Mouse (Mus musculus): ENCODE data around the gene Fbxl17. TPM values are rescaled to one million over a fixed set of nuclear protein-coding genes. Genes with fewer than 3 reads are reported as not detected.

Gene Fbxl17
- total and polyA plus RNA-seq, 2 experiments from 2014 or later = 11.4 to 26.3 TPM

DNA sequence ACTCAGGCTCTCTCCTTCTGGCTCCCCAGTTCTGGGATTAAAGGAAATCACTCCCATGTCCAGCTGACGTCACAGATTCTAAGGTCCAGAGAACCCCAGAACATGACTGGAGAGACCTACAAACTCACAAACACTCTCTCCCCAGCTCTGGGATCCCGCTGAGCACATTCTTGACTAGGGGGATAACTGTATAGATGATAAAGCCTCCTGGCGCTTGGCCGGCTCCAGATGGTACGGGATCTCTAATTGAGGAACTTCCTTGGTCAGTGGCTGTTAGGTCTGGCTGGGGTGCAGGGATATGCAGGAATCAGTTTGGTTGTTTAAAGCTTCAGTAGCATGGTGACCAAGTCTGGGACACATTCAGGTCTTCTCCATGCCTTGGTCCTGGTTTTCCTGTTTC lies 422.3 kb downstream of the Fbxl17 start:
- ATAC-seq (ENCODE audit: insufficient read depth, low read depth) = no peak
- peaks cover 9% of the 10 kb centered on the region; the same call in 1 of the 2 replicates for H3K36me3 ChIP-seq (replicated peaks; ENCODE audit: control insufficient read depth, insufficient read depth, low read length)
- H3K4me3 ChIP-seq (ENCODE audit: low read depth, low read length) = no peak overlapping the region

DNA sequence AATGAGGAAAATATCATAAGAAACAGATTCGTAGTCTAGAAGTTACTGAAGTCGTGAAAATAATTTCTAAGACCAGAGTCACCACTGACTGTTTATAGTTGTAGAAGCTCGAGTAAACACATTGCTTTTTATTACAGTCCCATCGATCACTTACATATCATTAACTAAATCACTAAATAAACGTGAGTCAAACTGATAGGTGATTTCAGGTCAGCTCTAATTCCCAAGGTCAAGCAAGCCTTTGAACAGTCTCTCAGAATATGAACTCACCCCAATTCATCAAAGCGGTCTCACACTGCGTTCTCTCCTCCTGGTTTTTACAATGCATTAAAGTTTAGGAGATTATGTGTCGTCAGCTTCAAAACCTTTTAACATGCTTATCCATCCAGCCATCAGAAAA lies 423.2 kb downstream of the Fbxl17 start:
- 79% methylated on average over 8 of the region's 8 CpGs for WGBS
- ATAC-seq (ENCODE audit: insufficient read depth, low read depth) (no peak), DNase-seq (ENCODE audit: low spot score) (no peak)
- Histone ChIP-seq H3K27ac (ENCODE audit: low read depth) (no peak overlapping the region), H3K9ac (replicated peaks; ENCODE audit: low read depth, low read length) (no peak overlapping the region), H3K4me1 (ENCODE audit: control insufficient read depth, insufficient read depth) (peaks cover 4% of the 10 kb centered on the region; the same call in 1 of the 2 replicates), H3K9me3 (replicated peaks; ENCODE audit: control insufficient read depth, low read length) (no peaks in the 10 kb centered on the region), H3K4me2 (ENCODE audit: low read depth, low read length) (no peak overlapping the region), H3K36me3 (replicated peaks; ENCODE audit: control insufficient read depth, insufficient read depth, low read length) (peaks cover 9% of the 10 kb centered on the region; the same call in 1 of the 2 replicates), H3K27me3 (ENCODE audit: control insufficient read depth, insufficient read depth, low read length) (no peaks in the 10 kb centered on the region), H3K4me3 (ENCODE audit: low read depth, low read length) (no peak overlapping the region)
- TF ChIP-seq CTCF (IDR thresholded peaks at IDR 0.05; ENCODE audit: low read depth) = no peak
- TF ChIP-seq EP300 (IDR thresholded peaks at IDR 0.05; ENCODE audit: low read depth) = no peak

More for the DNA sequence above, 422.3 kb downstream of the Fbxl17 start:
- DNase-seq (ENCODE audit: low spot score) = no peak
- WGBS = 39% methylated on average over 5 of the region's 5 CpGs
- no peaks in the 10 kb centered on the region for H3K27me3 ChIP-seq (ENCODE audit: control insufficient read depth, insufficient read depth, low read length)
- no peak overlapping the region for H3K4me2 ChIP-seq (ENCODE audit: low read depth, low read length)
- H3K27ac ChIP-seq (ENCODE audit: low read depth) = no peak overlapping the region
- H3K4me1 ChIP-seq (ENCODE audit: control insufficient read depth, insufficient read depth) = peaks cover 4% of the 10 kb centered on the region; the same call in 1 of the 2 replicates
- no peaks in the 10 kb centered on the region for H3K9me3 ChIP-seq (replicated peaks; ENCODE audit: control insufficient read depth, low read length)
- H3K9ac ChIP-seq (replicated peaks; ENCODE audit: low read depth, low read length) = no peak overlapping the region
- TF ChIP-seq CTCF (IDR thresholded peaks at IDR 0.05; ENCODE audit: low read depth) = no peak
- TF ChIP-seq EP300 (IDR thresholded peaks at IDR 0.05; ENCODE audit: low read depth) = no peak

DNA sequence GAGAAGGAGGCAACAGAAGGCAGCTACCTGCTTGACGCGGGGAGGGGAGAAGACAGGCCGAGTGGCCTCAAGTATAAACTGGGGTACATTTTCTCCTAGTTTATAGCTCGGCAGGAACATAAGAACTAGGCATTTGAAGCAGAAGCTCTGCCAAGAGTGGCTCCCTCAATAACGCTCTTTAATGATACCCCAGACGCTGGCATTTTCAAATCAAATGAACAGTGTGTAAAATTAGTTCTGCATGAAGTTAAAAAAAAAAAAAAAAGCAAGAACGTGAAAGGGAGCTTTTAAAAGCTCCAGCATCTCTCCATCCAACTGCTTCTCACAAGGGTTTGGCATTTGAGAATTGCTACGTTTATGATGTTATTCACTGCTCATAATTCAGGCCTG lies 423.8 kb downstream of the Fbxl17 start:
- Histone ChIP-seq H3K27me3 (ENCODE audit: control insufficient read depth, insufficient read depth, low read length) (no peaks in the 10 kb centered on the region), H3K36me3 (replicated peaks; ENCODE audit: control insufficient read depth, insufficient read depth, low read length) (peaks cover 9% of the 10 kb centered on the region; the same call in 1 of the 2 replicates), H3K9me3 (replicated peaks; ENCODE audit: control insufficient read depth, low read length) (no peaks in the 10 kb centered on the region), H3K27ac (ENCODE audit: low read depth) (no peak overlapping the region), H3K9ac (replicated peaks; ENCODE audit: low read depth, low read length) (no peak overlapping the region), H3K4me3 (ENCODE audit: low read depth, low read length) (no peak overlapping the region), H3K4me2 (ENCODE audit: low read depth, low read length) (no peak overlapping the region), H3K4me1 (ENCODE audit: control insufficient read depth, insufficient read depth) (peaks cover 4% of the 10 kb centered on the region; the same call in 1 of the 2 replicates)
- ATAC-seq (ENCODE audit: insufficient read depth, low read depth) = no peak
- DNase-seq (ENCODE audit: low spot score) = no peak
- 84% methylated on average over 8 of the region's 8 CpGs for WGBS
- no peak for TF ChIP-seq EP300 (IDR thresholded peaks at IDR 0.05; ENCODE audit: low read depth)
- TF ChIP-seq CTCF (IDR thresholded peaks at IDR 0.05; ENCODE audit: low read depth) = no peak

DNA sequence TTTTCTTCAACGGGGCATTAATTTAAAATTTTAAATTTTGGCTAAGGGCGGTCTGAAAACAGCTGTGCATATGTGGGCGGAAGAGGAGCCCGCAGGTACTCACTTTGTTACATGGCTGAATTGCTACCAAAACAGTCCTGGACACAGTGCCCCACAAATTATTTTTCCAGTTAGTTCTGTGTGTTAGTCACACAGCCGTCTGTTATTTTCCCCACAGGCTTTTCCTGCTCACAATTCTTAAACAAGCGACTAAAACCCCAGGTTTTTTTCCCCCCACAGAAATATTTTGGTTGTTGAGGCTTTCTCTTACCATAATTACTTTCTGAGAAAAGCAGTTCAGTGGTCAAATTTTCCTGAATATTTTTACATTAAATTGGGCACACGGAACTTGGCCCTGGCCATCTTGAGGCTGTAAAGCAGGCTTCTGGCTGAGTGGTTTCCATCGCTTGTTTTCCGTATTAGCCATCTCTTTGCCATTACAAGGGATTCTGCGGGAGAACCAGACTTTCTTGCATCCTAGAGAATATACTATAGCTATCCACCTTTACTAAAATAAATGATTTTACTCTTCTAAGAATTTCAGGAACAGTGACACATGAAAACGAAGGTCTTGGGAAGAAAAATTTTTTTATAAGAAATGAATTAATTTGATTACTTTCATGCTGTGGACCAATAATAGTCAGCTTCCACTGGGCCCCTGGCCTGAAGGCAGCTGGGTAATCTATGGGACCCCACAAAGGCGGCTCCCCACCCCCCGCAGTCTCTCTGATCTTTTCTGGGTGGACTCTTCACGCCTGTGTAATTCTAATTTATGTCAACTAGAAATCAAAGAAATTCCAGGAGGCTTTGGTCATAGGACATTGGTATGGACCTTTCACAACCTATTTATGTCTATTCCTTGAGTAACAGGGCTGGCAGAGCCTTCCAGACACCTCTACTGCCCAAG lies 424.5 kb downstream of the Fbxl17 start:
- 92% methylated on average over 14 of the region's 14 CpGs for WGBS
- DNase-seq (ENCODE audit: low spot score) = no peak
- TF ChIP-seq CTCF (IDR thresholded peaks at IDR 0.05; ENCODE audit: low read depth) (no peak), EP300 (IDR thresholded peaks at IDR 0.05; ENCODE audit: low read depth) (no peak)
- H3K36me3 ChIP-seq (replicated peaks; ENCODE audit: control insufficient read depth, insufficient read depth, low read length) = peaks cover 9% of the 10 kb centered on the region; the same call in 1 of the 2 replicates
- no peaks in the 10 kb centered on the region for H3K27me3 ChIP-seq (ENCODE audit: control insufficient read depth, insufficient read depth, low read length)
- H3K4me3 ChIP-seq (ENCODE audit: low read depth, low read length) = no peak overlapping the region
- H3K9ac ChIP-seq (replicated peaks; ENCODE audit: low read depth, low read length) = no peak overlapping the region
- no peak for ATAC-seq (ENCODE audit: insufficient read depth, low read depth)
- no peak overlapping the region for H3K27ac ChIP-seq (ENCODE audit: low read depth)
- no peaks in the 10 kb centered on the region for H3K9me3 ChIP-seq (replicated peaks; ENCODE audit: control insufficient read depth, low read length)
- peaks cover 4% of the 10 kb centered on the region; the same call in 1 of the 2 replicates for H3K4me1 ChIP-seq (ENCODE audit: control insufficient read depth, insufficient read depth)
- no peak overlapping the region for H3K4me2 ChIP-seq (ENCODE audit: low read depth, low read length)

DNA sequence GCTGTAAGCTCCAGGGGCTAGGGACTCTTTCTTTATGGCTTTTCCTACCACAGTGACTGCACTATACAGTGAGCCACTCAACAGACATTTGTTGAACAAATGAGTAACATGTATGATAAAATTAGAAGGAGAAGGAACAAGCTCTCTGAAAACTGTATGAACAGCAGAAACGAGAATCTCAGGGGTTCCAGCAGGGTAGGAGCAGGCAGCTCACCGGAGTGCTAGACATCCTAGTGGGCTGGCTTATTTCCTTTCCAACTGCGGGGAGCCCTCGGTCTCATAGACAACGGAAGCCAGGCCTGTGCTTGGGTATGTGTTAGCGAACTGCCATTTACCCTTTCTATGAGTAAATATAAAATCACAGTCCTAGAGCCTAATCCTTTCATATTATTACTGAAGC lies 426.5 kb downstream of the Fbxl17 start:
- no peak overlapping the region for H3K4me2 ChIP-seq (ENCODE audit: low read depth, low read length)
- ATAC-seq (ENCODE audit: insufficient read depth, low read depth) (no peak), DNase-seq (ENCODE audit: low spot score) (no peak)
- H3K4me3 ChIP-seq (ENCODE audit: low read depth, low read length) = no peak overlapping the region
- H3K27me3 ChIP-seq (ENCODE audit: control insufficient read depth, insufficient read depth, low read length) = no peaks in the 10 kb centered on the region
- peaks cover 4% of the 10 kb centered on the region; the same call in 1 of the 2 replicates for H3K4me1 ChIP-seq (ENCODE audit: control insufficient read depth, insufficient read depth)
- TF ChIP-seq CTCF (IDR thresholded peaks at IDR 0.05; ENCODE audit: low read depth) = no peak
- no peak for TF ChIP-seq EP300 (IDR thresholded peaks at IDR 0.05; ENCODE audit: low read depth)
- no peak overlapping the region for H3K9ac ChIP-seq (replicated peaks; ENCODE audit: low read depth, low read length)
- no peaks in the 10 kb centered on the region for H3K36me3 ChIP-seq (replicated peaks; ENCODE audit: control insufficient read depth, insufficient read depth, low read length)
- 70% methylated on average over 6 of the region's 6 CpGs for WGBS
- H3K9me3 ChIP-seq (replicated peaks; ENCODE audit: control insufficient read depth, low read length) = no peaks in the 10 kb centered on the region
- no peak overlapping the region for H3K27ac ChIP-seq (ENCODE audit: low read depth)
